14 mouse cellular contexts compared by ENCODE assay signal in the genomic region with DNA sequence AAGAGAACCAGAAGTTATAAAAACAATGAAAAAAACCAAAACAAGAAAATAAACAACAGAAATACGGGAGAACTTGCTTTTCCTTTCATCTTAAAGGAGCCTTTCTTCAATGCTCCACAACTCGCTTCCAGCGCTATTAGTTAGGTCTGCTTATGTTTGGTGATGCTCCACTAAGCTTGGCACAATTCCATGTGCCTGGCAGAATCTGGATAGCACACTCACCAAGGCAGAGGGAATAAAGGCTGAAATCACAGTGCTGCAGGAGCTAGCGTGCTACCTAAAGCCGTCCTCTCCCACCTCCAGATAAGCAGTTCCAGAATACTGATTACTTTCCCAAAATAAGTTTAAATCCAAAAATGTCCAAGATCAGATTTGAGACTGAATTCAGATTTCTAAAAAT. TPM values are rescaled to one million over a fixed set of nuclear protein-coding genes. Genes with fewer than 3 reads are reported as not detected.
DNase-seq lines count a peak whose midpoint lies in the region; ATAC-seq and TF ChIP-seq lines count a peak whose summit lies in the region.
"Had no signal": no experiment of that assay in that cellular context is flagged by ENCODE, and none has a peak within 500 bp of the region (broad histone marks: within the 10 kb centered on the region; RNA-seq: fewer than 3 reads in every experiment).

No protein-coding gene starts in this region.

- no peak overlapping the region for H3K9ac ChIP-seq in kidney, embryonic 15.5 days
- H3K9ac ChIP-seq in heart, embryonic 11.5 days (ENCODE audit: low read depth, low read length), result no peak overlapping the region
- H3K9ac ChIP-seq: embryonic facial prominence, embryonic 15.5 days; liver, embryonic 12.5 days had no signal

- TF ChIP-seq CTCF in cerebellum, adult 2 months (IDR thresholded peaks at IDR 0.05; ENCODE audit: borderline replicate concordance, insufficient read depth, low read depth, low read length), result no peak

- DNase-seq in kidney, adult 18-20 months, result peak; percentile 27
- peak; percentile 60 to 79 for DNase-seq in cerebellum, adult 2 months
- peak; percentile 66 for DNase-seq in kidney, postnatal 14 days
- peak; percentile 26 to 32 for DNase-seq in left cerebral cortex, postnatal 36 days (ENCODE audit: low spot score in 2 of 2)
- no peak for DNase-seq in embryonic facial prominence, embryonic 10.5 days (ENCODE audit: low spot score)
- DNase-seq in retina, postnatal 1 day, result no peak
- DNase-seq: gastrocnemius, postnatal 10 days; heart, postnatal 14 days; thymus, adult 18-20 months had no signal

- TF ChIP-seq POLR2A in cerebellum, adult 2 months (IDR thresholded peaks at IDR 0.05; ENCODE audit: borderline replicate concordance, insufficient read depth, low read length), result no peak

- no peak overlapping the region for H3K27ac ChIP-seq in kidney, embryonic 15.5 days
- no peak overlapping the region for H3K27ac ChIP-seq in cerebellum, adult 2 months (ENCODE audit: insufficient read depth, low read length)
- H3K27ac ChIP-seq in embryonic facial prominence, embryonic 10.5 days (replicated peaks), result no peak overlapping the region
- H3K27ac ChIP-seq in heart, embryonic 11.5 days (ENCODE audit: low read depth, low read length), result no peak overlapping the region
- H3K27ac ChIP-seq: embryonic facial prominence, embryonic 15.5 days; liver, embryonic 12.5 days had no signal

- no peak overlapping the region for H3K4me2 ChIP-seq in kidney, embryonic 15.5 days
- no peak overlapping the region for H3K4me2 ChIP-seq in heart, embryonic 11.5 days
- H3K4me2 ChIP-seq: embryonic facial prominence, embryonic 15.5 days; liver, embryonic 12.5 days had no signal

- no peak overlapping the region for H3K4me3 ChIP-seq in kidney, embryonic 15.5 days (replicated peaks)
- H3K4me3 ChIP-seq in cerebellum, adult 2 months (replicated peaks; ENCODE audit: insufficient read depth, low read depth, low read length), result no peak overlapping the region
- no peak overlapping the region for H3K4me3 ChIP-seq in embryonic facial prominence, embryonic 10.5 days
- H3K4me3 ChIP-seq in heart, embryonic 11.5 days (ENCODE audit: low read depth, low read length), result no peak overlapping the region
- H3K4me3 ChIP-seq: embryonic facial prominence, embryonic 15.5 days; liver, embryonic 12.5 days had no signal

- ATAC-seq in kidney, embryonic 15.5 days (replicated peaks; ENCODE audit: low FRiP score), result no peak
- ATAC-seq in heart, embryonic 11.5 days (replicated peaks; ENCODE audit: insufficient number of reproducible peaks, low FRiP score, low TSS enrichment), result no peak
- ATAC-seq: liver, embryonic 12.5 days had no signal

- H3K9me3 ChIP-seq in kidney, embryonic 15.5 days (replicated peaks), result no peaks in the 10 kb centered on the region
- H3K9me3 ChIP-seq in embryonic facial prominence, embryonic 10.5 days, result no peaks in the 10 kb centered on the region
- no peaks in the 10 kb centered on the region for H3K9me3 ChIP-seq in heart, embryonic 11.5 days (replicated peaks; ENCODE audit: control insufficient read depth, low read length)
- H3K9me3 ChIP-seq: embryonic facial prominence, embryonic 15.5 days; liver, embryonic 12.5 days had no signal

- 82% methylated on average over 5 of the region's 5 CpGs for WGBS in kidney, embryonic 15.5 days
- WGBS in cerebellum, adult 2 months, result 17% methylated on average over 5 of the region's 5 CpGs
- 96% methylated on average over 5 of the region's 5 CpGs for WGBS in embryonic facial prominence, embryonic 10.5 days
- 83% methylated on average over 5 of the region's 5 CpGs for WGBS in heart, embryonic 11.5 days (ENCODE audit: insufficient replicate concordance)

- no peaks in the 10 kb centered on the region for H3K27me3 ChIP-seq in kidney, embryonic 15.5 days
- H3K27me3 ChIP-seq in cerebellum, adult 2 months (ENCODE audit: control insufficient read depth, insufficient read depth, low read length), result no peaks in the 10 kb centered on the region
- H3K27me3 ChIP-seq in embryonic facial prominence, embryonic 10.5 days (replicated peaks; ENCODE audit: low read depth, poor library complexity, severe bottlenecking), result no peaks in the 10 kb centered on the region
- H3K27me3 ChIP-seq in heart, embryonic 11.5 days (ENCODE audit: control insufficient read depth, insufficient read depth, low read length), result no peaks in the 10 kb centered on the region
- H3K27me3 ChIP-seq: CH12.LX; embryonic facial prominence, embryonic 15.5 days; liver, embryonic 12.5 days had no signal

- peaks cover 71% of the 10 kb centered on the region for H3K36me3 ChIP-seq in kidney, embryonic 15.5 days
- H3K36me3 ChIP-seq in embryonic facial prominence, embryonic 10.5 days (replicated peaks), result peaks cover 87% of the 10 kb centered on the region
- peaks cover 21% of the 10 kb centered on the region for H3K36me3 ChIP-seq in heart, embryonic 11.5 days (ENCODE audit: control insufficient read depth, insufficient read depth, low read length)

- no peaks in the 10 kb centered on the region for H3K4me1 ChIP-seq in kidney, embryonic 15.5 days
- no peaks in the 10 kb centered on the region; the same call in 1 of the 2 replicates for H3K4me1 ChIP-seq in cerebellum, adult 2 months (ENCODE audit: control insufficient read depth, insufficient read depth, low read length)
- H3K4me1 ChIP-seq in embryonic facial prominence, embryonic 10.5 days, result no peaks in the 10 kb centered on the region
- H3K4me1 ChIP-seq in heart, embryonic 11.5 days (ENCODE audit: control insufficient read depth, insufficient read depth, low read length), result no peaks in the 10 kb centered on the region
- H3K4me1 ChIP-seq: embryonic facial prominence, embryonic 15.5 days; liver, embryonic 12.5 days had no signal

- intact Hi-C loops in left cerebral cortex, postnatal 36 days (cut with DNase I), result no loop called here

RNA-seq across cellular contexts. Expression of a gene that starts 19.3 kb away (rescaled TPM):
- 27.8 and 30.4 TPM in 2 replicates for polyA plus RNA-seq in kidney, embryonic 15.5 days (2015; fragmentation: Nextera tagmentation; extraction: Ambion mirVana)
- polyA plus RNA-seq in cerebellum, adult 2 months (2012; rRNA removed), result 24.2 and 32.4 TPM in 2 replicates
- total RNA-seq in left cerebral cortex, postnatal 36 days (2021), result 10 to 100 TPM; 35.8 to 49.2 TPM
- 24.5 and 27.3 TPM in 2 replicates for polyA plus RNA-seq in embryonic facial prominence, embryonic 10.5 days (2016; fragmentation: Nextera tagmentation; extraction: Ambion mirVana)
- polyA plus RNA-seq in heart, embryonic 11.5 days (2014; fragmentation: Nextera tagmentation; extraction: Ambion mirVana), result 17.9 and 25.0 TPM in 2 replicates

RNA-seq across cellular contexts. Expression of a gene that starts 25.6 kb away (rescaled TPM):
- 4.8 and 5.7 TPM in 2 replicates for polyA plus RNA-seq in kidney, embryonic 15.5 days (2015; fragmentation: Nextera tagmentation; extraction: Ambion mirVana)
- 68.0 and 73.6 TPM in 2 replicates for polyA plus RNA-seq in cerebellum, adult 2 months (2012; rRNA removed)
- total RNA-seq in left cerebral cortex, postnatal 36 days (2021), result 10 to 100 TPM; 21.9 to 28.2 TPM
- 3.2 TPM in 2 replicates for polyA plus RNA-seq in embryonic facial prominence, embryonic 10.5 days (2016; fragmentation: Nextera tagmentation; extraction: Ambion mirVana)
- polyA plus RNA-seq in heart, embryonic 11.5 days (2014; fragmentation: Nextera tagmentation; extraction: Ambion mirVana), result 3.6 and 3.8 TPM in 2 replicates

RNA-seq across cellular contexts. Expression of a gene that starts 57.0 kb away (rescaled TPM):
- polyA plus RNA-seq in kidney, embryonic 15.5 days (2015; fragmentation: Nextera tagmentation; extraction: Ambion mirVana), result 44.9 and 48.6 TPM in 2 replicates
- 155 and 179 TPM in 2 replicates for polyA plus RNA-seq in cerebellum, adult 2 months (2012; rRNA removed)
- total RNA-seq in left cerebral cortex, postnatal 36 days (2021), result 10 to 100 TPM; 54.9 to 59.4 TPM
- 34.0 and 34.2 TPM in 2 replicates for polyA plus RNA-seq in embryonic facial prominence, embryonic 10.5 days (2016; fragmentation: Nextera tagmentation; extraction: Ambion mirVana)
- polyA plus RNA-seq in heart, embryonic 11.5 days (2014; fragmentation: Nextera tagmentation; extraction: Ambion mirVana), result 36.0 and 37.6 TPM in 2 replicates

Comparison
In these comparisons a context has a peak if more than half of its experiments do, and no peak if none do; other contexts are left out.
1. DNase-seq: peak in kidney, adult 18-20 months (single experiment), cerebellum, adult 2 months (2 of 2), kidney, postnatal 14 days (single experiment) and left cerebral cortex, postnatal 36 days (2 of 2); none in embryonic facial prominence, embryonic 10.5 days (single experiment) and retina, postnatal 1 day (single experiment).
2. RNA of a gene that starts 25.6 kb away (polyA plus RNA-seq): 68.0 to 73.6 TPM in cerebellum, adult 2 months; 4.8 to 5.7 TPM in kidney, embryonic 15.5 days, 3.6 to 3.8 TPM in heart, embryonic 11.5 days and 3.2 TPM in embryonic facial prominence, embryonic 10.5 days; every median in the first group is over 10 times any median in the second.